Mouse (Mus musculus): ENCODE data around the gene Furin. TPM values are rescaled to one million over a fixed set of nuclear protein-coding genes. Genes with fewer than 3 reads are reported as not detected.

Gene Furin
- polyA plus RNA-seq (2015; fragmentation: Nextera tagmentation; extraction: Ambion mirVana) = 24.4 and 27.3 TPM in 2 replicates

GRCm38 (mm10) chr7:80405188-80405695 lies at the start of gene Furin:
Furin (minus strand) TSS chr7:80405436.
- peak within 1 kb of the TSS; percentile 98; the same call in 1 of the 2 replicates for H3K27ac ChIP-seq (ENCODE audit: low read length)
- TF ChIP-seq EP300 (IDR thresholded peaks at IDR 0.05) (no peak), CTCF (IDR thresholded peaks at IDR 0.05) (no peak)
- H3K4me2 ChIP-seq (replicated peaks; ENCODE audit: low read depth, low read length) = no peak within 1 kb of the TSS
- H3K27me3 ChIP-seq (replicated peaks; ENCODE audit: insufficient read depth, low read length) = no peaks in the 10 kb centered on the region
- H3K4me1 ChIP-seq (ENCODE audit: insufficient read depth, low read depth, low read length) = peaks cover 17% of the 10 kb centered on the region; the same call in 1 of the 2 replicates
- WGBS = 61% methylated on average over 9 of the region's 9 CpGs
- no peaks in the 10 kb centered on the region for H3K9me3 ChIP-seq (ENCODE audit: low read length)
- no peaks in the 10 kb centered on the region for H3K36me3 ChIP-seq (ENCODE audit: insufficient read depth, low read length)
- no peak within 1 kb of the TSS for H3K9ac ChIP-seq (replicated peaks; ENCODE audit: low read depth)
- H3K4me3 ChIP-seq (ENCODE audit: low read depth, low read length) = no peak within 1 kb of the TSS
- ATAC-seq (no peak), DNase-seq (ENCODE audit: low spot score) (no peak)

- Histone ChIP-seq H3K4me2 (replicated peaks; ENCODE audit: low read depth, low read length) (no peak overlapping the region), H3K9me3 (ENCODE audit: low read length) (no peaks in the 10 kb centered on the region), H3K4me1 (ENCODE audit: insufficient read depth, low read depth, low read length) (peaks cover 7% of the 10 kb centered on the region), H3K36me3 (ENCODE audit: insufficient read depth, low read length) (no peaks in the 10 kb centered on the region), H3K27me3 (replicated peaks; ENCODE audit: insufficient read depth, low read length) (no peaks in the 10 kb centered on the region), H3K27ac (ENCODE audit: low read length) (no peak overlapping the region), H3K9ac (replicated peaks; ENCODE audit: low read depth) (no peak overlapping the region), H3K4me3 (ENCODE audit: low read depth, low read length) (no peak overlapping the region)
- DNase-seq (ENCODE audit: low spot score) = peak; percentile 55
- TF ChIP-seq EP300 (IDR thresholded peaks at IDR 0.05) (peak; percentile 74; the same call in 1 of the 2 replicates), CTCF (IDR thresholded peaks at IDR 0.05) (no peak)
- WGBS = 52% methylated on average over 2 of the region's 2 CpGs
- peak; percentile 46 for ATAC-seq
Measured at GRCm38 (mm10) chr7:80454786-80455185, 49.5 kb upstream of the Furin start.

GRCm38 (mm10) chr7:80453997-80454396 lies 48.8 kb upstream of the Furin start:
- no peak for ATAC-seq
- no peak for TF ChIP-seq EP300 (IDR thresholded peaks at IDR 0.05)
- no peak for TF ChIP-seq CTCF (IDR thresholded peaks at IDR 0.05)
- no peak overlapping the region for H3K4me3 ChIP-seq (ENCODE audit: low read depth, low read length)
- WGBS = 87% methylated on average over 5 of the region's 5 CpGs
- no peaks in the 10 kb centered on the region for H3K27me3 ChIP-seq (replicated peaks; ENCODE audit: insufficient read depth, low read length)
- peaks cover 7% of the 10 kb centered on the region for H3K4me1 ChIP-seq (ENCODE audit: insufficient read depth, low read depth, low read length)
- H3K4me2 ChIP-seq (replicated peaks; ENCODE audit: low read depth, low read length) = no peak overlapping the region
- no peak overlapping the region for H3K27ac ChIP-seq (ENCODE audit: low read length)
- DNase-seq (ENCODE audit: low spot score) = no peak
- no peaks in the 10 kb centered on the region for H3K36me3 ChIP-seq (ENCODE audit: insufficient read depth, low read length)
- H3K9me3 ChIP-seq (ENCODE audit: low read length) = no peaks in the 10 kb centered on the region
- no peak overlapping the region for H3K9ac ChIP-seq (replicated peaks; ENCODE audit: low read depth)

GRCm38 (mm10) chr7:80453121-80453520 lies 47.9 kb upstream of the Furin start:
- TF ChIP-seq CTCF (IDR thresholded peaks at IDR 0.05) = no peak
- WGBS = 56% methylated on average over 3 of the region's 3 CpGs
- DNase-seq (ENCODE audit: low spot score) (no peak), ATAC-seq (no peak)
- Histone ChIP-seq H3K27me3 (replicated peaks; ENCODE audit: insufficient read depth, low read length) (no peaks in the 10 kb centered on the region), H3K4me1 (ENCODE audit: insufficient read depth, low read depth, low read length) (peaks cover 7% of the 10 kb centered on the region), H3K4me2 (replicated peaks; ENCODE audit: low read depth, low read length) (no peak overlapping the region), H3K9ac (replicated peaks; ENCODE audit: low read depth) (no peak overlapping the region), H3K4me3 (ENCODE audit: low read depth, low read length) (no peak overlapping the region), H3K9me3 (ENCODE audit: low read length) (no peaks in the 10 kb centered on the region), H3K27ac (ENCODE audit: low read length) (no peak overlapping the region), H3K36me3 (ENCODE audit: insufficient read depth, low read length) (no peaks in the 10 kb centered on the region)

DNA sequence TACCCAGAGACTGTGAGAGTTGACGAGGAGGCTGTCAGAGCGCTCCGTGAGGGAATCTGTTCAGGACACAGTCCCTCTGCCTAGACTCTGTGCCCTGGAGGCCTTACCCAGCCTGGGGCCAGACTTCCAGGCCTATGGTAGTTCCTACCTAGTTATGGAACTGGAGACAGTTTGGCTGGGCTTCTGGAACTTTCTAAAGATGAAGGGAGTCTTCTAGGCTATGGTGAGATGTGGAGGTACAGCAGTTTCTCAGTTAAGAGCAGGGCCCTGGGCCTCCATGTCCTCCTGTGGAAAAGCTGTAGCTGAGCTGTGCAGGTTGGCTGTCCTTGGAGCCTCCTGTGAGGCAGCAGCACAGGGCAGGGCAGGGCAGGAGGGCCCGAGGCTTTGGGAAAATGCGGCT lies 47.0 kb upstream of the Furin start:
- Histone ChIP-seq H3K4me3 (ENCODE audit: low read depth, low read length) (no peak overlapping the region), H3K4me2 (replicated peaks; ENCODE audit: low read depth, low read length) (no peak overlapping the region), H3K27me3 (replicated peaks; ENCODE audit: insufficient read depth, low read length) (no peaks in the 10 kb centered on the region), H3K4me1 (ENCODE audit: insufficient read depth, low read depth, low read length) (peaks cover 7% of the 10 kb centered on the region), H3K9ac (replicated peaks; ENCODE audit: low read depth) (no peak overlapping the region), H3K9me3 (ENCODE audit: low read length) (no peaks in the 10 kb centered on the region), H3K36me3 (ENCODE audit: insufficient read depth, low read length) (no peaks in the 10 kb centered on the region), H3K27ac (ENCODE audit: low read length) (no peak overlapping the region)
- ATAC-seq (no peak), DNase-seq (ENCODE audit: low spot score) (no peak)
- TF ChIP-seq EP300 (IDR thresholded peaks at IDR 0.05) (no peak), CTCF (IDR thresholded peaks at IDR 0.05) (no peak)
- 92% methylated on average over 5 of the region's 5 CpGs for WGBS

DNA sequence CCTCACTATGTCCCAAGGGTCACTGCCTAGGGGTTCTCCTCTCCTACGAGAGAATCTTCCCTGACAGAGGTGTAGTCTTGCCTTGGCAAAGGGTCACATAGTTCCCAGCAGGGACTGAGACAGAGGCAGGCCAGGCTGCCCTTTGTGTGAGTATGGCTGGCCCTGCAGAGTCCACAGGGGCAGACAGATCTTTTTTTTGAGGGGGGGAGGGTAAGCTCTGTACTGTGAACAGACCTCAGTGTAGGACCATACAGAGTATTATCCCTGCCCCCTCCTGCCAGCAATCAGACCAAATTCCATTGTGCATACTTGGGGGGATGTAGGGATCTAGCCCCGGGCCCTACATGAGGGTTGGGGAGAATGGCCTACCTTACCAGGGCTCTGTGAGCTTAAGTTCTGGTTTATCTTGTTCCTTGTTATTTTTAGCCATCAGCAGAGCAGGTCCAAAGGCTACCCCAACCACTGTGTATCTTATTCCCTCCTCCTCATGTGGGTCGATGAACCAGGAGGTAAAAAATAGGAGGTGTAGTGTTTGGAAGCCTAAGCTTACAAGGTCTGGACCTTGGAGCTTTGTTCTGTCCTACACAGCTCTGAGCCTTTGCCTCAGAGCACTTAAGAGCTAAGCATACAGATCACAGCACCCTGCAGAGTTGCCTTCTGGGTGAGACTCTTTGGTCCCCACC lies 46.5 kb upstream of the Furin start:
- H3K4me1 ChIP-seq (ENCODE audit: insufficient read depth, low read depth, low read length) = peaks cover 7% of the 10 kb centered on the region
- H3K27me3 ChIP-seq (replicated peaks; ENCODE audit: insufficient read depth, low read length) = no peaks in the 10 kb centered on the region
- H3K4me2 ChIP-seq (replicated peaks; ENCODE audit: low read depth, low read length) = no peak overlapping the region
- ATAC-seq = no peak
- H3K27ac ChIP-seq (ENCODE audit: low read length) = no peak overlapping the region
- H3K9me3 ChIP-seq (ENCODE audit: low read length) = no peaks in the 10 kb centered on the region
- TF ChIP-seq EP300 (IDR thresholded peaks at IDR 0.05) (no peak), CTCF (IDR thresholded peaks at IDR 0.05) (no peak)
- no peak overlapping the region for H3K4me3 ChIP-seq (ENCODE audit: low read depth, low read length)
- 62% methylated on average over 3 of the region's 3 CpGs for WGBS
- no peak overlapping the region for H3K9ac ChIP-seq (replicated peaks; ENCODE audit: low read depth)
- DNase-seq (ENCODE audit: low spot score) = no peak
- H3K36me3 ChIP-seq (ENCODE audit: insufficient read depth, low read length) = no peaks in the 10 kb centered on the region
